Mouse (Mus musculus) lung, embryonic 14.5 days (tissue): Measurements from ENCODE around the gene Mroh7. TPM values are rescaled to one million over a fixed set of nuclear protein-coding genes. Genes with fewer than 3 reads are reported as not detected.

Experiments
- ATAC-seq: fragments of 200-750 bp; cut with Nextera tagmentation; 2 replicates; pipeline ENCODE4 v1.8.0; 2017; ENCODE audit warnings: mild to moderate bottlenecking, moderate TSS enrichment, moderate library complexity; ENCODE audit not compliant: insufficient read depth
- DNase-seq: peaks from one replicate; pipeline ENCODE4 v3.0.0-alpha.2; 2015
- H3K27ac ChIP-seq: fragments of 300-500 bp; sonication (generic); 2 replicates; pipeline ENCODE4 v1.5.1; 2014; ENCODE audit warnings: low read depth, mild to moderate bottlenecking, moderate library complexity
- H3K27me3 ChIP-seq: fragments of 300-500 bp; sonication (generic); 2 replicates; pipeline ENCODE4 v1.6.1; 2014; ENCODE audit warnings: low read length, control low read depth; ENCODE audit not compliant: insufficient read depth
- H3K36me3 ChIP-seq: fragments of 300-500 bp; sonication (generic); 2 replicates; pipeline ENCODE4 v1.6.1; 2014; ENCODE audit warnings: control low read depth; ENCODE audit not compliant: insufficient read depth
- H3K4me1 ChIP-seq: fragments of 300-500 bp; sonication (generic); 2 replicates; pipeline ENCODE4 v1.6.1; 2014; ENCODE audit warnings: antibody characterized with exemption, control low read depth; ENCODE audit not compliant: insufficient read depth
- H3K4me2 ChIP-seq: fragments of 300-500 bp; sonication (generic); 2 replicates; pipeline ENCODE4 v1.6.1; 2014; ENCODE audit warnings: mild to moderate bottlenecking
- H3K4me3 ChIP-seq: fragments of 300-500 bp; sonication (generic); 2 replicates; pipeline ENCODE4 v1.5.1; 2014; ENCODE audit warnings: low read depth, low read length
- H3K9ac ChIP-seq: fragments of 300-500 bp; sonication (generic); 2 replicates; pipeline ENCODE4 v1.6.1; 2014
- H3K9me3 ChIP-seq: fragments of 300-500 bp; sonication (generic); 2 replicates; pipeline ENCODE4 v1.6.1; 2016; ENCODE audit warnings: low read depth, low read length, control low read depth
- CTCF ChIP-seq: IDR thresholded peaks from 2 replicates; pipeline ENCODE4 v1.5.1; 2016; ENCODE audit warnings: antibody characterized with exemption, low read depth
- WGBS: fragments of 180-500 bp; shearing (Covaris S2); extraction: QIAGEN DNeasy Blood & Tissue Kit; methylation state at CpG from one replicate; pipeline ENCODE4 v1.1.7; 2014; 5-methylcytosine and 5-hydroxymethylcytosine counted together
- polyA plus RNA-seq: library from polyadenylated mRNA; unstranded; fragments of >200 nt; fragmentation: Nextera tagmentation; extraction: Ambion mirVana; gene quantifications from 2 replicates; pipeline ENCODE4 v1.2.1, GENCODE M21; 2014

Mroh7 gene
- polyA plus RNA-seq, 1 experiment from 2014 or later = 0.08 TPM

DNA sequence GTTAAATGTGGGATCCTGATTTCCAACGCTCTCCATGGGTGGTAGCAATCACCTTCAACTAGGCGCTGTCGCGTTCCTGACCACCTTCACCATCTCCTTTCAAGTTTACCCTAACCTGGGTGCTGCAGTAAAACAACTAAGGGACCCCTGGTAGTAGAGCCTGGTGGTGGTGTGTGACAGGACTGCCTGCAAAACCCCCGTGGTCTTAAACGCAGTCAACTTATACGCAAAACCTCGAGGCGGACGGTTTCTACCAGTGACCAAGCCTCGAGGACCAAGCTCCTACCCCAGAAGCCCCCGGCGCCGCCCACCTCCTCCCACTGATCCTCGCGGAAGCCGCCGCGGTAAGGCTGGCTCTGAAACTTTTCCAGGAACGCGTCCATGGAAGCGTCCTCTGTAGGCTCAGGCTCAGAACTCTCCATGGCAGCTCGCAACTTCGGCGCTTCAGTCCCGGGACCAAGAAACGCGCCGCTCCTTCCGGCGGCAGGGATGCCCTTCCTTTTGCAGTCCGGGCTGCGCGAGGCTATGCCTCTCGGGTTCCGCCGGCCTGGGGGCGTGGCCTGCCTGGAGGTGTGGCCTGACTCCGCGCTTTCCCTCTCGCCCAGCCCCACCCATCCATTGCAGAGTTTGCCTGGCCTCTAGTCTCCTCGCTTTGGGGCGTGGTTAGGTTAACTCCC is 52.1 kb downstream of the Mroh7 start, which contains the start of gene Ttc4:
Gene Ttc4 (minus strand): TSS at position 503 of the 677 bp plus-strand sequence.
- Histone ChIP-seq H3K9ac (peak within 1 kb of the TSS; percentile 85), H3K27me3 (no peaks in the 10 kb centered on the region), H3K36me3 (peaks cover 30% of the 10 kb centered on the region), H3K4me1 (0 out of 2 replicates have a peak, but pooled peaks cover 5% of the 10 kb centered on the region), H3K4me3 (peak within 1 kb of the TSS; percentile 83), H3K9me3 (no peaks in the 10 kb centered on the region), H3K27ac (peak within 1 kb of the TSS; percentile 60; the same call in 1 of the 2 replicates), H3K4me2 (peak within 1 kb of the TSS; percentile 91)
- TF ChIP-seq CTCF = no peak
- peak; percentile 97 for DNase-seq
- under 1% methylated on average over 43 of the region's 43 CpGs for WGBS
- peak; percentile 99 for ATAC-seq

DNA sequence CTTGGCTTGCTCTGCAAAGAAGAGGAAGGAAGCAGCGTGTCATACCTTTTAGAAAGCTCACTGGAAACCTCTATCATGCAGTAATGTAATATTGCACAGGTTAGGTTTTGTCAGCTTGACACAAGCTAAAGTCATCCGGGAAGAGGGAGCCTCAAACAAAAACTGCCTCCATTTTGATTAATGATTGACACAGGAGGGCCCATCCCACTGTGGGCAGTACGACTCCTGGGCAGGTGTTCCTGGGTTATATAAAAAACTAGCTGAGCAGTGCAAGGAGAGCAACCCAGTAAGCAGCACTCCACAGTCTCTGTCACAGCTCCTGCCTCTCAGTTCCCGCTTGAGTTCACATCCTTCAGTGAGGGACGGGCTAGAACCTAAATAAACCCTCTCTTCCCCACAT is 54.0 kb downstream of the Mroh7 start:
- no peak for ATAC-seq
- H3K9ac ChIP-seq = no peak overlapping the region
- H3K36me3 ChIP-seq = peaks cover 45% of the 10 kb centered on the region
- WGBS = 79% methylated on average over 5 of the region's 5 CpGs
- H3K4me1 ChIP-seq = 0 out of 2 replicates have a peak, but pooled peaks cover 5% of the 10 kb centered on the region
- no peaks in the 10 kb centered on the region for H3K27me3 ChIP-seq
- no peak overlapping the region for H3K4me3 ChIP-seq
- no peaks in the 10 kb centered on the region for H3K9me3 ChIP-seq
- no peak for DNase-seq
- no peak for TF ChIP-seq CTCF
- H3K4me2 ChIP-seq = no peak overlapping the region
- no peak overlapping the region for H3K27ac ChIP-seq

DNA sequence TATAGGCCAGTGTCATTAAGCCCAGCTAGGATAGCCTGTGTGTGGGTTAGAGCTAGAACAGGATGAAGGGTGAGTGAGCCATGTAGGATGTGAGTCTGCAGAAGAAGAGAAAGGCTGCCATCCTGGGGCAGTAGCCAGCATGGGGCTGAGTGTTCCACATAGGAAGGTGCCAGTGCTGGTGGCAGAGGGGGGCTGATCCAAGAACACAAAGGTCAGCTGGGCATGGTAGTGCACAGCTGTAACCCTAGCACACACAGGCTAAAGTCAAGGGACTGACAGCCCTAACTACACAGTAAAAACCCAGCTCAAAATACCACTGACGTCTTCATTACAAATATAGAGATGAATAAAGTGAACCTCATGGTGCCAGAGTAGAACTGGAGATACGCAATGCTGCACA is 64.2 kb downstream of the Mroh7 start:
- Histone ChIP-seq H3K36me3 (peaks cover 99% of the 10 kb centered on the region), H3K27me3 (no peaks in the 10 kb centered on the region), H3K9me3 (no peaks in the 10 kb centered on the region), H3K4me1 (no peaks in the 10 kb centered on the region), H3K9ac (no peak overlapping the region), H3K27ac (no peak overlapping the region), H3K4me2 (no peak overlapping the region), H3K4me3 (no peak overlapping the region)
- no peak for ATAC-seq
- no peak for DNase-seq
- 92% methylated on average over 2 of the region's 2 CpGs for WGBS
- no peak for TF ChIP-seq CTCF

DNA sequence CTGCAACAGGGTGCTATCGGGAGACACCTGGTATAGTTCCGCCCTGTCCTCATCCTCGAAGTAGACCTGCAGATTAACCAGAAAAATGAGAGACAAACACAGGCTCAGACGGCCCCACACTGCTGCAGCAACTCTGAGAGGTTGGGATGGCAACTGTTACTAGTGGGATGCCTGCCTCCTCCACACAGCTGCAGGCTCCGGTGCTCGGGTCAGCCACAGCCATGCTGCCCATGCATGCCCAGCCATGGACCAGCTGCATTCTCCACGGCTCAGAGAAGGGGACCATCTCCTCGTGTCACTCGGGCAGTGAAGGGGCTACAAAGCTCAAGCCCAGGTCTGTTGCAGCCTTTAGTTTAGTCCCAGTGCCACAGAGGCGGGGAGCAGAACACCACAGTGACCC is 65.1 kb downstream of the Mroh7 start:
- ATAC-seq (no peak), DNase-seq (no peak)
- 93% methylated on average over 10 of the region's 10 CpGs for WGBS
- Histone ChIP-seq H3K4me2 (no peak overlapping the region), H3K27me3 (no peaks in the 10 kb centered on the region), H3K36me3 (peaks cover 98% of the 10 kb centered on the region), H3K9ac (no peak overlapping the region), H3K4me3 (no peak overlapping the region), H3K9me3 (no peaks in the 10 kb centered on the region), H3K4me1 (no peaks in the 10 kb centered on the region), H3K27ac (no peak overlapping the region)
- no peak for TF ChIP-seq CTCF

DNA sequence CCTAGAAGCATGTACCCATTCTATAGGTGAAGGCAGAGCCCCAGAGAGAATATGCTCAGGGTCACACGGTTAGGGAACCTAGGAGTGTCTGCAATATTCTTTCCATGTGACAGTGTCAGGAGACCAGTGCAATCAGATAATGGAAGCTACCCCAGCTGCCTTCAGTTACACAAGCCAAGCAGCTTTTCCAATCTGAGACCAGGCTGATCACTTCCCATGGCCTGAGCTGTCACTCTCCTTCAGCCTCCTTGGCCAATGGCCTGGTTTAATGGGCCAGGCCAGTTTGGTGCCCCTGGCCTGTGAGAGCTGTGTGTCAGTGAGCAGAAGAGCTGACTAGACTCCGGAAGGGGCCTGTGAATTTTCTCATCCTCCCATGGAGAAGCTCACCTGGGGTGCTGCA is 65.5 kb downstream of the Mroh7 start:
- 95% methylated on average over 2 of the region's 2 CpGs for WGBS
- Histone ChIP-seq H3K4me1 (no peaks in the 10 kb centered on the region), H3K4me2 (no peak overlapping the region), H3K36me3 (peaks cover 98% of the 10 kb centered on the region), H3K27ac (no peak overlapping the region), H3K9ac (no peak overlapping the region), H3K9me3 (no peaks in the 10 kb centered on the region), H3K4me3 (no peak overlapping the region), H3K27me3 (no peaks in the 10 kb centered on the region)
- no peak for TF ChIP-seq CTCF
- ATAC-seq (no peak), DNase-seq (no peak)

DNA sequence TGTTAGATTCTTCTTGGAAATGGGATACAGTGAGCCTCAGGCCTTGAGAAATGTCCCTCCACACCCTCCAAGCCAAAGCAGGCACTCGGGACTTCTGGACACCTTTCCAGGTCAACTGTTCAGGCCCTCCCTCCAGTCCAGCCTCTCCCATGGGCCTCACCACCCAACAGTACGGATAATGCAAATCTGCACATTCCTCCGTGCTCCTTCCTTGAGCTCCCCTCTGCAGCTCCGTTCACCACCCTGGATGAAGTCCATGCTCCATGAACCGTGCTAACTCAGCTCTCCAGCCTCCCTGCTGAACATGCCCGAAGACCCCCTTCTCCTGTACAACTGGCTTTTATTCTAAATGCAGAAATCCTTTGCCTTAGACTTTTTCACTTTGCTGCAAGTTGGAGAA is 66.0 kb downstream of the Mroh7 start:
- Histone ChIP-seq H3K9me3 (no peaks in the 10 kb centered on the region), H3K27me3 (no peaks in the 10 kb centered on the region), H3K4me3 (no peak overlapping the region), H3K27ac (no peak overlapping the region), H3K4me2 (no peak overlapping the region), H3K9ac (no peak overlapping the region), H3K4me1 (no peaks in the 10 kb centered on the region), H3K36me3 (peaks cover 98% of the 10 kb centered on the region)
- no peak for TF ChIP-seq CTCF
- ATAC-seq (no peak), DNase-seq (no peak)
- WGBS = 94% methylated on average over 6 of the region's 6 CpGs

DNA sequence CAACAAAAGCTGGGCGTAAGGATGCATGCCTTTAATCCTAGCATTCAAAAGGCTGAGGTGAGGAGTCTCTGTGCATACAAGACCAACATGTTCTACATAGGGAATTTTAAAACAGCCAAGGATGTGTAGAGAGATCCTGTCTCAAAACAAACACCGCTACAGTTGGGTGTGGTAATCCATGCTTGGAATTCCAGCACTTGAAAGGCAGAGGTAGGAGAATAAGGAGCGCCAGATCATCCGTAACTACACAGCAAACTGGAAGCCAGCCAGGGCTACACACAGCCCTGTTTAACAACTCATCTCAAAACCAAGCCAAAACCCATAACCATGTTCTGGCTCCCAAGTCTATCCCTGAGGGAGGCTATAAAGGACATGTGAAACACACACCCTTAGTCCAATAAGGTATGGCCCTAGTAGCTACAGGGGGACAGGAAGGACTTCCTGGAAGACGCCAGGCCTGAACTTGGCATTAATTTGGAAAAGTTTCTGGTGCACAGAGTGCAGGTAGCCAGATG is 66.7 kb downstream of the Mroh7 start:
- H3K4me1 ChIP-seq = no peaks in the 10 kb centered on the region
- DNase-seq (no peak), ATAC-seq (no peak)
- no peaks in the 10 kb centered on the region for H3K27me3 ChIP-seq
- WGBS = 92% methylated on average over 5 of the region's 5 CpGs
- peaks cover 96% of the 10 kb centered on the region for H3K36me3 ChIP-seq
- no peaks in the 10 kb centered on the region for H3K9me3 ChIP-seq
- no peak overlapping the region for H3K9ac ChIP-seq
- H3K27ac ChIP-seq = no peak overlapping the region
- no peak for TF ChIP-seq CTCF
- no peak overlapping the region for H3K4me3 ChIP-seq
- H3K4me2 ChIP-seq = no peak overlapping the region
